Mouse (Mus musculus) ES-E14 (cell line): Measurements from ENCODE around the gene Txnl4b. TPM values are rescaled to one million over a fixed set of nuclear protein-coding genes. Genes with fewer than 3 reads are reported as not detected.

Experiments used
- DNase-seq: peaks from one replicate; pipeline ENCODE4 v3.0.0-alpha.2; 2013; ENCODE audit warnings: low read depth, low spot score
- H3K27ac ChIP-seq: 2 replicates; pipeline ENCODE4 v1.5.1; 2012; ENCODE audit warnings: low read depth, mild to moderate bottlenecking, low read length, moderate library complexity, mixed read lengths; ENCODE audit not compliant: poor library complexity, insufficient read depth, severe bottlenecking
- H3K36me3 ChIP-seq: 2 replicates; pipeline ENCODE4 v1.6.1; 2012; ENCODE audit warnings: mild to moderate bottlenecking, low read length, moderate library complexity, mixed read lengths; ENCODE audit not compliant: control insufficient read depth, poor library complexity, insufficient read depth, severe bottlenecking
- H3K4me1 ChIP-seq, 2 experiments: fragments of 150-350 bp in 1 of 2; sonication (generic) in 1 of 2; 2 replicates each; pipeline ENCODE4 v1.6.1; 2012; ENCODE audit warnings: low read length in 2 of 2, mild to moderate bottlenecking in 1 of 2, mixed read lengths in 1 of 2; ENCODE audit not compliant: control insufficient read depth in 2 of 2, insufficient read depth in 2 of 2, poor library complexity in 1 of 2
- H3K4me3 ChIP-seq, 2 experiments: fragments of 150-350 bp in 1 of 2; sonication (generic) in 1 of 2; 2 replicates each; pipeline ENCODE4 v1.5.1; 2012; ENCODE audit warnings: low read length in 2 of 2, low read depth in 1 of 2, mild to moderate bottlenecking in 1 of 2, mixed read lengths in 1 of 2; ENCODE audit not compliant: insufficient read depth in 1 of 2, poor library complexity in 1 of 2, severe bottlenecking in 1 of 2
- H3K9ac ChIP-seq: 2 replicates; pipeline ENCODE4 v1.6.1; 2012; ENCODE audit warnings: low read depth, mild to moderate bottlenecking, low read length, mixed read lengths; ENCODE audit not compliant: poor library complexity, insufficient read depth, severe bottlenecking
- H3K9me3 ChIP-seq: fragments of 150-350 bp; sonication (generic); 2 replicates; pipeline ENCODE4 v1.6.1; 2012; ENCODE audit warnings: low read depth, mild to moderate bottlenecking, low read length; ENCODE audit not compliant: control insufficient read depth, insufficient read depth
- CHD2 ChIP-seq: IDR thresholded peaks from 2 replicates; pipeline ENCODE4 v1.6.1; 2014; ENCODE audit warnings: mild to moderate bottlenecking, low read depth, low read length, inconsistent platforms
- HCFC1 ChIP-seq: IDR thresholded peaks from 2 replicates; pipeline ENCODE4 v1.6.1; 2012; ENCODE audit warnings: low read length, inconsistent platforms, borderline replicate concordance; ENCODE audit not compliant: insufficient read depth
- MAFK ChIP-seq: IDR thresholded peaks from 2 replicates; pipeline ENCODE4 v1.6.1; 2014; ENCODE audit warnings: mild to moderate bottlenecking, low read depth, low read length, inconsistent platforms; ENCODE audit not compliant: insufficient read depth
- ZC3H11A ChIP-seq: IDR thresholded peaks from 2 replicates; pipeline ENCODE4 v1.6.1; 2012; ENCODE audit warnings: low read depth, mild to moderate bottlenecking, inconsistent platforms, low read length, borderline replicate concordance
- ZNF384 ChIP-seq: IDR thresholded peaks from 2 replicates; pipeline ENCODE4 v1.6.1; 2012; ENCODE audit warnings: low read depth, low read length, inconsistent platforms
- in situ Hi-C, 2 experiments: fragments of 600-800 bp; cut with MboI; formaldehyde crosslinking; loops; one replicate each; pipeline ENCODE4 v1.15.1; 2025; ENCODE audit warnings: low sequenced_read_pairs in 2 of 2, inconsistent platforms in 1 of 2; ENCODE audit not compliant: unreplicated experiment in 2 of 2
- total RNA-seq: library from RNA; depleted of rRNA; stranded (reverse); fragments of 300-350 nt; gene quantifications from 2 replicates; pipeline ENCODE4 v1.2.3, GENCODE M21; 2012

Txnl4b gene
- total RNA-seq, 1 experiment: 7.8 TPM

GRCm38 (mm10) chr8:109591367-109591766 is 25.7 kb downstream of the Txnl4b start:
- Histone ChIP-seq H3K4me1 (peaks cover 0 to 4% of the 10 kb centered on the region in 2 experiments; a peak in 1 of 4 replicates), H3K9ac (no peak overlapping the region), H3K36me3 (peaks cover 29% of the 10 kb centered on the region), H3K4me3 (no peak overlapping the region), H3K9me3 (no peaks in the 10 kb centered on the region), H3K27ac (no peak overlapping the region)
- in situ Hi-C loops: no loop called here
- no peak for DNase-seq
- no peak for TF ChIP-seq MAFK
- TF ChIP-seq CHD2: no peak
- no peak for TF ChIP-seq ZNF384

GRCm38 (mm10) chr8:109592164-109592563 is 26.5 kb downstream of the Txnl4b start:
- Histone ChIP-seq H3K9me3 (no peaks in the 10 kb centered on the region), H3K36me3 (peaks cover 33% of the 10 kb centered on the region), H3K4me1 (peaks cover 0 to 2% of the 10 kb centered on the region in 2 experiments; a peak in 1 of 4 replicates), H3K9ac (no peak overlapping the region), H3K27ac (no peak overlapping the region), H3K4me3 (no peak overlapping the region)
- in situ Hi-C loops: no loop called here
- DNase-seq: no peak
- TF ChIP-seq ZC3H11A (no peak), CHD2 (no peak), HCFC1 (no peak), MAFK (no peak), ZNF384 (no peak)

- no peaks in the 10 kb centered on the region for H3K4me1 ChIP-seq
- no peak for TF ChIP-seq ZC3H11A
- H3K36me3 ChIP-seq: peaks cover 33% of the 10 kb centered on the region
- H3K9ac ChIP-seq: no peak overlapping the region
- H3K4me3 ChIP-seq: no peak overlapping the region
- H3K9me3 ChIP-seq: no peaks in the 10 kb centered on the region
- peak; percentile 25 for DNase-seq
- H3K27ac ChIP-seq: no peak overlapping the region
- in situ Hi-C loops: no loop called here
Measured at GRCm38 (mm10) chr8:109593117-109593788, 27.6 kb downstream of the Txnl4b start.

- TF ChIP-seq ZNF384: no peak
- TF ChIP-seq HCFC1: no peak
- TF ChIP-seq ZC3H11A: no peak
- no peak for TF ChIP-seq MAFK
- no peak for TF ChIP-seq CHD2
- peak; percentile 48 for DNase-seq
- no peak overlapping the region for H3K4me3 ChIP-seq
- no peaks in the 10 kb centered on the region for H3K4me1 ChIP-seq
- in situ Hi-C loops: no loop called here
- H3K36me3 ChIP-seq: peaks cover 43% of the 10 kb centered on the region
- H3K27ac ChIP-seq: no peak overlapping the region
- no peak overlapping the region for H3K9ac ChIP-seq
- H3K9me3 ChIP-seq: no peaks in the 10 kb centered on the region
Measured at GRCm38 (mm10) chr8:109595854-109596253, 30.2 kb downstream of the Txnl4b start.

GRCm38 (mm10) chr8:109606725-109607124 is 41.0 kb downstream of the Txnl4b start:
- DNase-seq: no peak
- no peak for TF ChIP-seq ZNF384
- in situ Hi-C loops: no loop called here
- Histone ChIP-seq H3K9me3 (no peaks in the 10 kb centered on the region), H3K9ac (no peak overlapping the region), H3K4me1 (peaks cover 0 to 3% of the 10 kb centered on the region in 2 experiments; a peak in 2 of 4 replicates), H3K27ac (no peak overlapping the region), H3K4me3 (no peak overlapping the region), H3K36me3 (peaks cover 26% of the 10 kb centered on the region)
